Mouse (Mus musculus) embryonic facial prominence, embryonic 14.5 days (tissue): ENCODE data around the gene Castor1. TPM values are rescaled to one million over a fixed set of nuclear protein-coding genes. Genes with fewer than 3 reads are reported as not detected.

Source experiments
- ATAC-seq: fragments of 200-750 bp; cut with Nextera tagmentation; 2 replicates; pipeline ENCODE4 v1.8.0; 2017; ENCODE audit warnings: low read depth, moderate number of reproducible peaks, moderate TSS enrichment
- DNase-seq: peaks from one replicate; pipeline ENCODE4 v3.0.0-alpha.2; 2015; ENCODE audit warnings: low spot score
- H3K27ac ChIP-seq: fragments of 300-500 bp; sonication (generic); replicated peaks from 2 replicates; pipeline ENCODE4 v1.5.1; 2014; ENCODE audit warnings: low read depth, mild to moderate bottlenecking, low read length, moderate library complexity
- H3K27me3 ChIP-seq: fragments of 300-500 bp; sonication (generic); replicated peaks from 2 replicates; pipeline ENCODE4 v1.6.1; 2014; ENCODE audit warnings: low read length; ENCODE audit not compliant: control insufficient read depth, insufficient read depth
- H3K36me3 ChIP-seq: fragments of 300-500 bp; sonication (generic); 2 replicates; pipeline ENCODE4 v1.6.1; 2014; ENCODE audit warnings: low read length, mixed read lengths; ENCODE audit not compliant: control insufficient read depth, insufficient read depth
- H3K4me1 ChIP-seq: fragments of 300-500 bp; sonication (generic); 2 replicates; pipeline ENCODE4 v1.6.1; 2014; ENCODE audit warnings: antibody characterized with exemption, low read length; ENCODE audit not compliant: control insufficient read depth, insufficient read depth
- H3K4me2 ChIP-seq: fragments of 300-500 bp; sonication (generic); 2 replicates; pipeline ENCODE4 v1.6.1; 2014; ENCODE audit warnings: low read depth, mild to moderate bottlenecking, low read length, moderate library complexity, mixed read lengths
- H3K4me3 ChIP-seq: fragments of 300-500 bp; sonication (generic); 2 replicates; pipeline ENCODE4 v1.5.1; 2014; ENCODE audit warnings: low read depth, mild to moderate bottlenecking, low read length
- H3K9ac ChIP-seq: fragments of 300-500 bp; sonication (generic); 2 replicates; pipeline ENCODE4 v1.6.1; 2014; ENCODE audit warnings: low read depth, mild to moderate bottlenecking, low read length, moderate library complexity, mixed read lengths
- H3K9me3 ChIP-seq: fragments of 300-500 bp; sonication (generic); 2 replicates; pipeline ENCODE4 v1.6.1; 2016; ENCODE audit warnings: low read length; ENCODE audit not compliant: control insufficient read depth
- WGBS: fragments of 180-500 bp; shearing (Covaris S2); extraction: QIAGEN DNeasy Blood & Tissue Kit; methylation state at CpG from one replicate; pipeline ENCODE4 v1.1.7; 2014; 5-methylcytosine and 5-hydroxymethylcytosine counted together
- polyA plus RNA-seq: library from polyadenylated mRNA; unstranded; fragments of >200 nt; fragmentation: Nextera tagmentation; extraction: Ambion mirVana; gene quantifications from 2 replicates; pipeline ENCODE4 v1.2.1, GENCODE M21; 2014

Castor1 gene
- polyA plus RNA-seq, 1 experiment from 2014 or later, result 11.5 TPM

DNA sequence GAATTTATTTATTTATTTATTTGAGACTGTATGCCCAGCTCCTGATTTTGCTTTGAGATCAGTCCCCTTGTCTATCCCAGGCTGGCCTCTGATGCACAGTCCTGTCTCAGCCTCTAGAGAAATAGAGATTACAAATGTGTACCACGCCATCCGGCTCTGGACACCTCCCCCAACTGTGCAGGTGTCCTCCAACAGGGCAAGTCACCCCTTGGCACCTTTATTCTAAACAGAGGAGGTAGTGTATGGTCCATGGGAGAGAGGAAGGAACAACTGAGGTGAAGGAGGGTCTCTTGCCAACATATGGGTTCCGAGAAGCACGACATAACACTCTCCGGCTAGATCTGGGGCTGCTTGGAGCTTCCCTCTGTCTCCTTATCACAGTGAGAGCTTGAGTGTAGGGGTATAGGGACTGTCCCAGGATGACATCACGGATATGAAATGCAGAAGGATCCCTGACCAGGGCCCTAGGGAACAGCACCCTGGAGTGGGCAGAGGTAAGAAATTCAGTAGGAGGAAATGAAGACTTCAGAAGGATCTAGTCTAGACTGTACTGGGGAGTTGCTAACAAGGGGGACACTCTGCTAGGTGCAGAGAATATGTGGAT is 17.1 kb downstream of the Castor1 start:
- no peak overlapping the region for H3K4me2 ChIP-seq
- H3K4me1 ChIP-seq, result no peaks in the 10 kb centered on the region
- ATAC-seq (no peak), DNase-seq (no peak)
- H3K27me3 ChIP-seq, result no peaks in the 10 kb centered on the region
- H3K4me3 ChIP-seq, result no peak overlapping the region
- H3K36me3 ChIP-seq, result no peaks in the 10 kb centered on the region
- no peak overlapping the region for H3K27ac ChIP-seq
- H3K9ac ChIP-seq, result no peak overlapping the region
- 83% methylated on average over 6 of the region's 6 CpGs for WGBS
- no peaks in the 10 kb centered on the region for H3K9me3 ChIP-seq

DNA sequence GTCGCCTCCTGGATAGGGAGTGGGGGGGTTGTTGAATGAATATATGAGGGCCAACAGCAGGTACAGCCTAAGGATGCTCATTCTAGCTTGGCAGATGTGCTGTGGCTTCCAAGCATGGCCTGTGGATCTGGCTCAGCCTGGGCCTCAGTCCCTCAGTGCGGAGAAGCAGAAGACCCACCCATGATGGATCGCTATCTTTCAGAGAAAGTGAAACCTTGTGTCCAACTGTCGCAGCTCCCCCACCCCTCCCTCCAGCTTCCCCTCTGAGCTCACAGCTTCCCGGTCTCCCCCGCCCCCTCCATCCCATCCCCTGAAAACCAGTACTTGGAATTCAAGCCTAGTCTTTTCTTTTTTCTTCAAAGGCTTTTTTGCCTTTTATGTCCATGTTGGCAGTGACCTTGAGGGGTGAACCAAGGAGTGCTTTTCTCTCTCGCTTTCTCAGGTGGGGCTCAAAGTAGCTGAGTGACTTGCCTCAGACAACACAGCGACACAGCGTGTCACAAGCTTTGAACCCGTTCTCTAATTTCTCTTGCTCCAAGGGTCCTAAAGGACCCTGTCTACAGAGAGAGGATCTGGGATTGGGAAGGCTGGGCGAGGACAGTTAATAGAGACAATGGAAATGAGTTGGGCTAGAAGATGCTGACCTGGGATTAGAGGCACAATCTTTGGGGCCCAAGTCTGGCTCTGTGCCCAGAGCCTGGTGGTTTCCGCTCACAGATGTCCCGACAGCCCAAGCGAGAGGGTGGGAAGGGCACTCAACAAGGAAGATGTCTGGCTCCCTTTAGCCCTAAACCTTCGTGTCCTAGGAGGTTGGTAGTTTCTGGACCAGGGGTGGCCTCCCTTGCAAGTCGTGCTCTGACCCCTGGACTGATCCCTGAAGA is 17.9 kb downstream of the Castor1 start, which contains the start of gene Osm:
Gene Osm, plus strand, starts transcription at position 756 of the 881 bp plus-strand sequence.
- ATAC-seq (no peak), DNase-seq (no peak)
- 65% methylated on average over 15 of the region's 16 CpGs for WGBS

DNA sequence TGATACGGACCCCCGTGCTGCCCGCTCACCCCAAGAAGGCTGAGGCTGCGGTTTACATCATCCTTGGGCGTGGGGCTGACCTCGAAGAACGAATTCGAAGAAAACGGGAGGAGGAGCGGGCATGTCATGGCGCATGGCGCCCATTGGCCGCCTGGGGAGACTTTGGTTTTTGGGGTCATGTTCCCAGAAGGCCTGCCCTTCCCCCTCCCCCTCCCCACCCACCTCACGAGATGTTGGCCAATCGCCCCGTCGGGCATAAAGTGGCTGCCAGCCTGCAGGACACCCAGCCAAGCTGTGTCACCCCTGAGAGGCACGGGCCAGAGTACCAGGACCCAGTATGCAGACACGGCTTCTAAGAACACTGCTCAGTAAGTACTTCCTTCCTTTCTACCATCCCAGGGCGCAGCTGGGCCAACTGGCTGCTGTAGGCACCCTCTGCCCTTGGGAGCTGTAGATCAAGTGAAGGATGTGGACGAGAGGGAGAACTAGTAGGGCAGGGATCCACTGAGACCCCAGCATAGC is 18.6 kb downstream of the Castor1 start:
- H3K36me3 ChIP-seq, result no peaks in the 10 kb centered on the region
- WGBS, result 91% methylated on average over 21 of the region's 21 CpGs
- no peak for ATAC-seq

More for the DNA sequence above, 17.9 kb downstream of the Castor1 start, which contains the start of gene Osm:
- H3K36me3 ChIP-seq, result no peaks in the 10 kb centered on the region
- H3K9me3 ChIP-seq, result no peaks in the 10 kb centered on the region
- no peaks in the 10 kb centered on the region for H3K4me1 ChIP-seq
- no peak within 1 kb of the TSS for H3K27ac ChIP-seq
- no peak within 1 kb of the TSS for H3K4me2 ChIP-seq
- H3K9ac ChIP-seq, result no peak within 1 kb of the TSS
- H3K4me3 ChIP-seq, result no peak within 1 kb of the TSS
- no peaks in the 10 kb centered on the region for H3K27me3 ChIP-seq

DNA sequence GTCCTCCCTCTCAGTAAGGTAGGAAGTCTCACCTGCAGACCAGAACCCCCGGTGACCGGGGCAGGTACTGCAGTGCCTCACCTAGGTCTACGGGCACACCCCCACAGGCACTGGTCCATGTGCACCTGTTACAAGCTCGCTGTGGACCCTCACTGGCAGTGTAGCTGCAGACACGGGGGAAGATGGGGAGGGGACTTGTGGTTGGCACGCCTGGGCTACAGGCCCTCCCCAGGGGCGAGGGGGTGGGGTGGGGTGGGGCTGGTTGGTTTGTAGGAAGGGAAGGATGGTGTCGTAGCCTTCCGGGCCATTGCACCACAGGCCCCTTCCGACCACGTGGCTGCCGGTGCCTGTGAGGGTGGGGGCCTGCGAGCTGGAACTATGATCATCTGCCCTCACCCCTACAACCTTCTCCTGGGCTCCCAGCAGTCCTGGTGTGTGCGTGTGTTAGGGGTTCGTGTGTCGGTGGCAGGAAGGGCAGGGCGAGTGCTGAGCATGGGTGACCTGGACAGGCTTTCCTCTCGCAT is 19.4 kb downstream of the Castor1 start:
- Histone ChIP-seq H3K27ac (no peak overlapping the region), H3K36me3 (no peaks in the 10 kb centered on the region), H3K4me1 (no peaks in the 10 kb centered on the region), H3K9me3 (no peaks in the 10 kb centered on the region), H3K27me3 (no peaks in the 10 kb centered on the region), H3K9ac (no peak overlapping the region), H3K4me2 (no peak overlapping the region), H3K4me3 (no peak overlapping the region)
- ATAC-seq (no peak), DNase-seq (no peak)
- WGBS, result 81% methylated on average over 16 of the region's 18 CpGs

More for the DNA sequence above, 18.6 kb downstream of the Castor1 start:
- DNase-seq, result no peak
- H3K4me1 ChIP-seq, result no peaks in the 10 kb centered on the region
- H3K27ac ChIP-seq, result no peak overlapping the region
- no peak overlapping the region for H3K4me3 ChIP-seq
- no peaks in the 10 kb centered on the region for H3K9me3 ChIP-seq
- no peak overlapping the region for H3K4me2 ChIP-seq
- no peaks in the 10 kb centered on the region for H3K27me3 ChIP-seq
- no peak overlapping the region for H3K9ac ChIP-seq

DNA sequence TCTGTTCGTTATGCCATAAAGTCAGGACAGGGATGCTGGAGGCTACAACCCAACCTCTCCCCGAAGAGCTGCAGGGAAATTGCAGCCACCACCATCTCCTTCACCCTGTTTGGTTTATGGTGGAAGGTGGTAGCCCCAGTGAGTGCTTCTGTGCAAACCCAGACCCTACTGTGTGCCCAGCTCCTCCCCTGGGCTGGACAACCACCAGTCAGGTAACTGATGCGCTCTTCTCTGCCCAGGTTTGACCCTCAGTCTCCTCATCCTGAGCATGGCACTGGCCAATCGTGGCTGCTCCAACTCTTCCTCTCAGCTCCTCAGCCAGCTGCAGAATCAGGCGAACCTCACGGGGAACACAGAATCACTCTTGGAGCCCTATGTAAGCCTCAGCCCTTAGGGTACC is 20.1 kb downstream of the Castor1 start:
- no peak overlapping the region for H3K27ac ChIP-seq

DNA sequence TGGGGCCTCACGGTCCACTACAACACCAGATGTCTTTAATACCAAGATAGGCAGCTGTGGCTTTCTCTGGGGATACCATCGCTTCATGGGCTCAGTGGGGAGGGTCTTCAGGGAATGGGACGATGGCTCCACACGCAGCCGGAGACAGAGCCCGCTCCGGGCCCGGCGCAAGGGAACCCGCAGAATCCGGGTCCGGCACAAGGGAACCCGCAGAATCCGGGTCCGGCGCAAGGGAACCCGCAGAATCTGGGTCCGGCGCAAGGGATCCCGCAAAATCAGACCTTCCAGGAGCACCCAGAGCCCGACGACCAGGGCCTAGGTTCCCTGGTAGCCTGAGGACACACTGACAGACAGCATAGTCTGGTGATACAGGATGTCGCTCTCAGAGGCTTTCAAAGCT is 21.7 kb downstream of the Castor1 start:
- H3K27me3 ChIP-seq, result no peaks in the 10 kb centered on the region
- H3K4me1 ChIP-seq, result no peaks in the 10 kb centered on the region
- no peaks in the 10 kb centered on the region for H3K9me3 ChIP-seq
- DNase-seq (no peak), ATAC-seq (no peak)
- no peak overlapping the region for H3K4me2 ChIP-seq
- H3K27ac ChIP-seq, result no peak overlapping the region
- no peaks in the 10 kb centered on the region for H3K36me3 ChIP-seq
- H3K4me3 ChIP-seq, result no peak overlapping the region
- 85% methylated on average over 23 of the region's 23 CpGs for WGBS
- no peak overlapping the region for H3K9ac ChIP-seq

More for the DNA sequence above, 20.1 kb downstream of the Castor1 start:
- H3K4me3 ChIP-seq, result no peak overlapping the region
- H3K9me3 ChIP-seq, result no peaks in the 10 kb centered on the region
- no peak for DNase-seq
- 89% methylated on average over 6 of the region's 6 CpGs for WGBS
- H3K9ac ChIP-seq, result no peak overlapping the region
- H3K4me2 ChIP-seq, result no peak overlapping the region
- no peaks in the 10 kb centered on the region for H3K27me3 ChIP-seq
- no peak for ATAC-seq
- H3K4me1 ChIP-seq, result no peaks in the 10 kb centered on the region
- H3K36me3 ChIP-seq, result no peaks in the 10 kb centered on the region

DNA sequence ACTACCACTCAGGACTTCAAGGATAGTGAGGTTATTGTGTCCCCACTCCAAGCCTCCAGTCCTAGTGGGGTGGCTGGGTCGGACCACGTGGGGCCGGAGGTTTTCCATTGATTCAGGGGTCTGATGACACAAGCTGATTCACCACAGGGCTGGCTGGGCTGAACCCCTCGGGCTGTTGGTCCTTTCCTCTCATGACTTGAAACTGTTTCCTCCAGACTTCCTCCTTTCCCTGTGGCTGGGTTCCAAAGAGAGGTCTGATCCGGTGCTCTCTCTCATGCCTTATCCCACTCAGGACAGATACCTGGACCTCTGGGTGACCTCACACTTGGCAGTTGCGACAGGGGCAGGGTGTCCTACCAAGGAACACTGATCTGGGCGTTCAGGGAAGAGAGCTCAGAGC is 22.1 kb downstream of the Castor1 start:
- H3K36me3 ChIP-seq, result no peaks in the 10 kb centered on the region
- H3K27me3 ChIP-seq, result no peaks in the 10 kb centered on the region
- DNase-seq (no peak), ATAC-seq (no peak)
- no peak overlapping the region for H3K27ac ChIP-seq
- H3K4me2 ChIP-seq, result no peak overlapping the region
- no peak overlapping the region for H3K9ac ChIP-seq
- WGBS, result 63% methylated on average over 7 of the region's 7 CpGs
- no peaks in the 10 kb centered on the region for H3K4me1 ChIP-seq
- H3K9me3 ChIP-seq, result no peaks in the 10 kb centered on the region
- H3K4me3 ChIP-seq, result no peak overlapping the region

DNA sequence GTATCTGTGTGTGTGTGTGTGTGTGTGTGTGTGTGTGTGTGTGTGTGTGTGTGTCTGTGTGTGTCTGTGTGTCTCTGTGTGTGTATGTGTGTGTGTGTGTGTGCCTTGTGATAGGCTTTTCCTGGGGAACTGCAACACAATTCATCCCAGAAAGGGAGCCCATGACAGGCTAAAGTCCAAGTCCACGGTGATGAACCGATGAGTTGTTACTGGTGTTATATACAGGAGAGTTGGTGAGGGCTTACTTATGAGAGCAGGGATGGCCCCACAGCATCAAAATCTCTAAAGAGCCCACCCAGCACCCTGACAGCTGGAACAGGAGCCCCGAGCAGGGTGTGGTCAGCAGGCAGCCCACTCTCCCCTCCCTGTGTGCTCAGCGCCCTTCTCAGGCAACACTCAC is 23.2 kb downstream of the Castor1 start:
- H3K9me3 ChIP-seq, result no peaks in the 10 kb centered on the region
- H3K27ac ChIP-seq, result no peak overlapping the region
- no peak overlapping the region for H3K4me2 ChIP-seq
- H3K27me3 ChIP-seq, result no peaks in the 10 kb centered on the region
- 91% methylated on average over 3 of the region's 4 CpGs for WGBS
- H3K9ac ChIP-seq, result no peak overlapping the region
- H3K4me1 ChIP-seq, result no peaks in the 10 kb centered on the region
- no peaks in the 10 kb centered on the region for H3K36me3 ChIP-seq
- H3K4me3 ChIP-seq, result no peak overlapping the region
- DNase-seq (no peak), ATAC-seq (no peak)
